Mouse (Mus musculus) monocyte, adult 59 days (primary cell): ENCODE results near the gene Mup12. TPM values are rescaled to one million over a fixed set of nuclear protein-coding genes. Genes with fewer than 3 reads are reported as not detected.

ENCODE experiments used
- total RNA-seq, 2 experiments: library from RNA; stranded (reverse); gene quantifications; one replicate each; pipeline ENCODE4 v1.2.4; 2023

Gene Mup12
- not detected for total RNA-seq

DNA sequence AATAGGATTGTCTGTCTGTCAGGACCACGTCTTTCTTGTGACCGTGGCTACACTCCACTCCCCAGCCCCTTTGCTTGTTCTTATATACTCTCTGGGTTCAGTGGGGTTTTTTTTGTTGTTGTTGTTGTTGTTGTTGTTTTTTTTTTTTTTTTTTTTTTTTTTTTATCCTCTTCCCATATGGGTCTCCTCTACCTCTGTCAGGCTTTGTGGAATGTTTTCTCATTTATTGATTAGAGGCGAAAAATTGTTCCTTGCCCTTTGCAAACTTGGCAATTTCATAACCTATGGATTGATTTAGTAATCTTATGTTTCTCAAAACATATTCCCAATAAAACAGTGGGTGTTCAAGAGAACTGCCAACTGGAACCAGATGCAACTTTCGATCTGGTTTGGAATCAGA, at the start of gene Mup12:
TSS of gene Mup12 (minus strand) at position 101 of the 400 bp plus-strand sequence.

Other genes with a start within 250 kb of the Mup12 start
- gene Mup1, start 239.4 kb downstream of the Mup12 start, total RNA-seq: not detected
- gene Mup10, start 159.1 kb downstream of the Mup12 start, total RNA-seq: not detected
- not detected for gene Mup11, start 78.9 kb downstream of the Mup12 start, total RNA-seq
- not detected for gene Mup22, start 80.1 kb upstream of the Mup12 start, total RNA-seq